Mouse (Mus musculus) inflammation-experienced regulatory T-cells, adult 6 months (primary cell): Measurements from ENCODE around the gene Scrt2. TPM values are rescaled to one million over a fixed set of nuclear protein-coding genes. Genes with fewer than 3 reads are reported as not detected.

Source experiments
- ATAC-seq: one replicate; pipeline ENCODE4 v1.8.0; 2017
- polyA plus RNA-seq, 3 experiments: library from polyadenylated mRNA; unstranded; fragments of 100-300 nt; shearing (Covaris generic); gene quantifications; one replicate each; pipeline ENCODE4 v1.2.1; 2017

Gene Scrt2
- polyA plus RNA-seq, 3 experiments from 2014 or later = not detected

- ATAC-seq = no peak
Measured at GRCm38 (mm10) chr2:152108702-152109101, 27.4 kb downstream of the Scrt2 start.

- no peak for ATAC-seq
Measured at GRCm38 (mm10) chr2:152109386-152109785, 28.1 kb downstream of the Scrt2 start.

- ATAC-seq = no peak
Measured at GRCm38 (mm10) chr2:152111311-152111710, 30.0 kb downstream of the Scrt2 start.

- peak; percentile 82 for ATAC-seq
Measured at GRCm38 (mm10) chr2:152111920-152112319, 30.6 kb downstream of the Scrt2 start.

- ATAC-seq = no peak
Measured at GRCm38 (mm10) chr2:152112490-152112889, 31.2 kb downstream of the Scrt2 start.

GRCm38 (mm10) chr2:152112970-152113369 is 31.6 kb downstream of the Scrt2 start:
- ATAC-seq = no peak

GRCm38 (mm10) chr2:152114057-152114975 is 33.0 kb downstream of the Scrt2 start:
- ATAC-seq = no peak

GRCm38 (mm10) chr2:152117694-152118093 is 36.4 kb downstream of the Scrt2 start:
- no peak for ATAC-seq

GRCm38 (mm10) chr2:152119228-152119865 is 38.0 kb downstream of the Scrt2 start:
- no peak for ATAC-seq

- ATAC-seq = no peak
Measured at GRCm38 (mm10) chr2:152122896-152123295, 41.6 kb downstream of the Scrt2 start.

GRCm38 (mm10) chr2:152128597-152128996 is 47.3 kb downstream of the Scrt2 start:
- ATAC-seq = no peak

GRCm38 (mm10) chr2:152129778-152130177 is 48.4 kb downstream of the Scrt2 start:
- ATAC-seq = no peak

- no peak for ATAC-seq
Measured at GRCm38 (mm10) chr2:152132016-152132415, 50.7 kb downstream of the Scrt2 start.

- ATAC-seq = no peak
Measured at GRCm38 (mm10) chr2:152132691-152133090, 51.4 kb downstream of the Scrt2 start.

- no peak for ATAC-seq
Measured at GRCm38 (mm10) chr2:152139191-152139987, 58.1 kb downstream of the Scrt2 start.

- ATAC-seq = no peak
Measured at GRCm38 (mm10) chr2:152140941-152141340, 59.6 kb downstream of the Scrt2 start.

GRCm38 (mm10) chr2:152141491-152141890 is 60.2 kb downstream of the Scrt2 start:
- no peak for ATAC-seq

- ATAC-seq = no peak
Measured at GRCm38 (mm10) chr2:152142046-152142445, 60.7 kb downstream of the Scrt2 start.

GRCm38 (mm10) chr2:152142571-152142970 is 61.2 kb downstream of the Scrt2 start:
- ATAC-seq = no peak

GRCm38 (mm10) chr2:152143279-152144157 is 62.2 kb downstream of the Scrt2 start, which contains the start of gene Tcf15:
Gene Tcf15 (plus strand): TSS chr2:152143561.
- ATAC-seq = no peak

- ATAC-seq = no peak
Measured at GRCm38 (mm10) chr2:152144158-152144450, 62.8 kb downstream of the Scrt2 start.

- no peak for ATAC-seq
Measured at GRCm38 (mm10) chr2:152144501-152144900, 63.2 kb downstream of the Scrt2 start.
